Mouse (Mus musculus): ENCODE measurements around the gene Nup210.
"Not testable (repeated sequence)": the region's sequence is repeated elsewhere in the genome, so short reads cannot be mapped to it uniquely, and the experiment has no call there.

DNA sequence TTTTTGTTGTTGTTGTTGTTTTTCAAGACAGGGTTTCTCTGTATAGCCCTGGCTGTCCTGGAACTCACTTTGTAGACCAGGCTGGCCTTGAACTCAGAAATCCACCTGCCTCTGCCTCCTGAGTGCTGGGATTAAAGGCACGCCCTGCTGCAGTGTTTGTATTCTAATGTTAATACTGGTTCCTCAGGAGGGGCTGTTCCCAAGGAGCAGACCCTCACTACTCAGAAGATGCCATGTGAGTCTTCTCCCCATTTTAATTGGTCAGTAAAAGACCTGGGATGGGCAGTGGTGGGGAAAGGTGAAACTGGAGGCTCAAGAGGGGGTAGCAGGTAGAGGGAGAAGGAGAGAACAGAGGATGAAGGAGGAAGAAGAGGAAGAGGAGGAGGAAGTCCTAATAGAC is 13.2 kb downstream of the Nup210 start:
- TF ChIP-seq CTCF, POLR2A (IDR thresholded peaks at IDR 0.05; ENCODE audit: insufficient read depth, low read depth, low read length): not testable (repeated sequence)

Measured in olfactory bulb, adult 2 months (tissue).